Comparison of ENCODE assay signal across 8 mouse cellular contexts in genomic region chr17:10744709-10745461, GRCm38 (mm10).
A peak's percentile ranks its signal among the peaks of the same experiment; 100 is the strongest.
DNase-seq lines count a peak whose midpoint lies in the region; ATAC-seq lines count a peak whose summit lies in the region.

No protein-coding gene starts in this region.

- H3K9ac ChIP-seq in midbrain, embryonic 14.5 days (replicated peaks; ENCODE audit: low read length): no peak overlapping the region
- H3K9ac ChIP-seq in stomach, embryonic 16.5 days (ENCODE audit: low read length): no peak overlapping the region

- 3% methylated on average over 4 of the region's 4 CpGs for WGBS in midbrain, embryonic 14.5 days
- WGBS in stomach, embryonic 16.5 days: 44% methylated on average over 4 of the region's 4 CpGs

- peak overlapping the region; percentile 73 for H3K27ac ChIP-seq in midbrain, embryonic 14.5 days (replicated peaks; ENCODE audit: low read depth, low read length)
- no peak overlapping the region for H3K27ac ChIP-seq in stomach, embryonic 16.5 days (ENCODE audit: low read length)

- ATAC-seq in granulocyte monocyte progenitor cell, adult 5-6 weeks (replicated peaks; ENCODE audit: poor library complexity, severe bottlenecking): peak; percentile 38; the same call in 1 of the 2 replicates
- ATAC-seq in midbrain, embryonic 14.5 days (ENCODE audit: low FRiP score, low TSS enrichment): peak; percentile 87
- peak; percentile 47; the same call in 1 of the 2 replicates for ATAC-seq in stomach, embryonic 16.5 days (ENCODE audit: insufficient read depth, low FRiP score)

- no peaks in the 10 kb centered on the region for H3K36me3 ChIP-seq in midbrain, embryonic 14.5 days (ENCODE audit: control insufficient read depth, insufficient read depth, low read length)
- H3K36me3 ChIP-seq in stomach, embryonic 16.5 days (ENCODE audit: control insufficient read depth, insufficient read depth, low read length): no peaks in the 10 kb centered on the region

- no peak overlapping the region for H3K4me3 ChIP-seq in midbrain, embryonic 14.5 days (replicated peaks; ENCODE audit: low read depth, low read length)
- no peak overlapping the region for H3K4me3 ChIP-seq in stomach, embryonic 16.5 days (replicated peaks; ENCODE audit: low read length)

- intact Hi-C loops in left cerebral cortex, postnatal 14 days (cut with DNase I): loop anchor here (5.0 to 10.0 kb wide), 2 partner anchors 238 to 410 kb away; no protein-coding TSS in a partner anchor

- peaks cover 15% of the 10 kb centered on the region for H3K4me1 ChIP-seq in midbrain, embryonic 14.5 days (ENCODE audit: control insufficient read depth, insufficient read depth, low read length)
- 0 out of 2 replicates have a peak, but pooled peaks cover 4% of the 10 kb centered on the region for H3K4me1 ChIP-seq in stomach, embryonic 16.5 days (ENCODE audit: control insufficient read depth, insufficient read depth, low read length)

- peak; percentile 65 for DNase-seq in adrenal gland, adult 8-10 months
- peak; percentile 87 for DNase-seq in embryo, embryonic 10.5 days (ENCODE audit: low spot score)
- DNase-seq in kidney, adult 11 months: peak; percentile 47
- DNase-seq in left cerebral cortex, postnatal 14 days (ENCODE audit: low spot score in 2 of 2): peak; percentile 70 to 82
- DNase-seq in midbrain, embryonic 14.5 days: peak; percentile 89
- DNase-seq in thymus, adult 18-20 months: no peak

- no peaks in the 10 kb centered on the region for H3K9me3 ChIP-seq in midbrain, embryonic 14.5 days (ENCODE audit: control insufficient read depth, low read length)
- no peaks in the 10 kb centered on the region for H3K9me3 ChIP-seq in stomach, embryonic 16.5 days (replicated peaks; ENCODE audit: control insufficient read depth, low read length)

- no peaks in the 10 kb centered on the region for H3K27me3 ChIP-seq in midbrain, embryonic 14.5 days (ENCODE audit: control insufficient read depth, insufficient read depth, low read length)
- H3K27me3 ChIP-seq in stomach, embryonic 16.5 days (ENCODE audit: control insufficient read depth, insufficient read depth, low read length): no peaks in the 10 kb centered on the region

- 0 out of 2 replicates have a peak overlapping the region, but pooled peaks have one; percentile 0 for H3K4me2 ChIP-seq in midbrain, embryonic 14.5 days (ENCODE audit: low read length)
- H3K4me2 ChIP-seq in stomach, embryonic 16.5 days (ENCODE audit: low read depth, low read length): no peak overlapping the region

Comparison
In these comparisons a context has a peak if more than half of its experiments do, and no peak if none do; other contexts are left out.
1. DNase-seq: peak in adrenal gland, adult 8-10 months (single experiment), embryo, embryonic 10.5 days (single experiment), kidney, adult 11 months (single experiment), left cerebral cortex, postnatal 14 days (2 of 2) and midbrain, embryonic 14.5 days (single experiment); none in thymus, adult 18-20 months (0 of 2).
2. Peak in every context shown above with its lines, with median percentiles within 50 percentile points of each other: ATAC-seq.